Mouse (Mus musculus) right cerebral cortex, postnatal 14 days (tissue): ENCODE results near the gene Wfdc17.

ENCODE experiments used
- DNase-seq: peaks from one replicate; pipeline ENCODE4 v3.0.0; 2022

The Wfdc17 gene

DNA sequence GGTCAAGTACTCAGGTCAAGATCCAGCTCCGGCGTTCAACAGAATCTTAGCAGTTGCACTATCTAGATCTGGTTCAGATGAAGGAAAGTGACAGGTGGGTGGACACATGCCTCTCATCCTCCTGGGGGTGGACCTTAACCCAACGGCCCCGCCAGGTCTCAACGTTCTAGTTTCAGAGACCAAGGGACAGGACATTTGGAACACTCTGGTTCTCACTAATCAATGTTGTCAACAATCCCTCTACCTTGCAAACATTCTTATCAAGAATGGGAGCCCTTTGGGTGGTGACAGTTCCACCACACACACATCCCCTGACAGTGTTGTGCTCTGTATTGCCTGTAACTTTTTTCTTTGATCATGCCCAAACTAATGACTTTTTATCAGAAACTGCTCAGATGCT lies 38.0 kb downstream of the Wfdc17 start:
- DNase-seq = no peak

DNA sequence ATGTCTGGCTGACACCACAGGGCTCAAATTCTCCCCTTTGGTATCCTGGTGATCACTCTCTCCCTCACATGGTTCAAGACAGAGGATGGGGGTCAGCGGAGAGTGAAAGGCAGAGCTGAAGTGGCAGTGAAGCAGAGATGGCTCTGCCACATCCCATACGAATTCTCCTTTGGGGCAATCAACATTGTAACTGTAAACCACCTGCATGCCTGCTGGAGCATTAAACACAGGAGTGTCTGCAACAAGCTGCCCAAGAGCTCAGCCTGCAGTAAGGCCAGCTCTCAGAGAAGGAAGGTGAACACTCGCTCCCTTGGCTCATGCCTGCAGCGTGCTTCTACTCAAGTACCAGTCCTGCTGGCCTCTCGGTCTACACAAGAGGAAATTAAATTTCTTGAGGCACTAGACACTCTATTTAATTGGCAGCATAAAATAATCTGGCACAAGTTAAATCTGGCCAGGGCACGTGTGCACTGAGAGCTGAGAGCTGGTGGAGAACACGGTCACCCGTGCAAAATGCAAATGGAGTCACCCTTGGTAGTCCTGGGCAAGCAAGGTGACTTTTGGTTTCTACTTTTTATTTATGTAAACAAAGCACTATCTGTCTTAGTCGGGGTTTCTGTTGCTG lies 39.1 kb downstream of the Wfdc17 start:
- no peak for DNase-seq

- DNase-seq = no peak
Observed at GRCm38 (mm10) chr11:83743525-83743924, 39.7 kb downstream of the Wfdc17 start.

GRCm38 (mm10) chr11:83746152-83746551 lies 42.4 kb downstream of the Wfdc17 start:
- DNase-seq = no peak

- DNase-seq = no peak
Observed at GRCm38 (mm10) chr11:83746681-83747080, 42.9 kb downstream of the Wfdc17 start, which contains the start of gene Wfdc21. Wfdc21 (plus strand) TSS chr11:83746940.

DNA sequence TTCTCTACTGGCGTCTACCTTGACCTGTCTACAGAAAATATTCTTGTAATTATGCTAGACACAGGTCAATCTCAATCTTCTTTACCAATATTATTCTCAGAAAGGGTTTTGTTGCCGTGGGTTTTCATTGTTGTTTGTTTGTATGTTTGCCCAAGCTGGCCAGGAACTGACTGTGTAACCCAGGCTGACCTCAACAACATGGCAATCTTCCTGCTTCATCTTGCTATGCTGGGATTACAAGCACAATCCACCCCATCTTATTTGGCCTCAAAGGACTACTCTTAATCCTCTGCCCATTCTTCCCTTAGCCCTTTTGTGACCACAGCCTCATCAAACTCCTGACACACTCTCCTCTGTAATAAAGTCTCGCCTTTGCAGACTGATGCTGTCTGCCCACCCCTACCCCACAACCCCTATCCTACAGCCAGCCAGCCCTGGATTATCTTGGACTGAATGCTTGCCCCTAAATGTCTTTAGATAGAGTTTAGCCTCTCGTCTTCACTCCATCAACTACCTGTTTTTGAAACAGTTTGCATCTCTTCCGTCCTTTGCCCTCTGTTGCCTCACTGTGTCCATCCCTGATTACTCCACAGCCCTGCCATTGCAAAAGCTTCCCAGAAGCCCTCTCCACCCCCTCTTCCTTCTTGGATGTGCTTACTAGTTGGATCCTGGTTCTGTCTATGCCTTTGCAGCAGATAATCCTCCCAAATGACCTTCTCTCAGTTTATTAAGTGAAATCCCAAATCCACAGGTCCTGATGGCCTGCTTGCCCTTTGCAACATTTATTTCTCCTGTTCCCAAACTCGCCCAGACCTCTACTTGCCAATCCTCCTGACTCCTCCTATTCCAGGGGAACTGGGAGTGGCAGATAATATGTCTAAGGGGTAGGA lies 43.8 kb downstream of the Wfdc17 start:
- no peak for DNase-seq

DNA sequence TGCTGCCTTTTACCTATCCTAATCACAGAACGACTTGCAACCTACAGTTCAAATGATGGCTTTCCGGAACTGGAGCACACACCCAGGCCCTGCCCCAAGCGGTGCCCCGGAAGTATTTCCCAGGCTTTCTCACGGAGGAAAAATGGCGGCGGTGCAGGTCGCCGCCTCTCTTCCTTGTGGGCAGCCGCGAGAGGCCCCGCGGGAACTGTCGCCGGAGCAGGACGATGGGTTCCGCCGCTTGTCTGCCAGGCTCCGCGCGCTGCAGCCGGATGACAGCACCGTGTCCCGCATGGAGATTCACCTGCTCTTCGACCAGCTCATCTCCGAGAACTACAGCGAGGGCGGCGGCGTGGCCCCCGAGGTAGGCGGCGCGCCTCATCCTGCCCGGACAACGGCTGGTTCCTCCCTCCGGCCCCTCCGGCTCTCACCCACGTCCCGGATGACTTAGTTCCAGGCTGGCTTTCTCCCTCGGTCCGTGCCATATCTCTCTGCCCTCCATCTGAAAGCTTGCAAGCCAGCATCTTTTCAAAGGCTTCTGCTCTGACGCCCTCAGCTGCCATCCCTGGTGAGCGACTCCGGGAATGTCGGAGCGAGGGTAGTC lies 49.9 kb downstream of the Wfdc17 start, which contains the start of gene Heatr6:
Gene Heatr6, plus strand, starts transcription at position 116 of the 601 bp plus-strand sequence.
- DNase-seq = peak; percentile 93

GRCm38 (mm10) chr11:83754227-83754626 lies 50.4 kb downstream of the Wfdc17 start:
- DNase-seq = no peak
